Mouse (Mus musculus): ENCODE results near the gene Gm20517. TPM values are rescaled to one million over a fixed set of nuclear protein-coding genes. Genes with fewer than 3 reads are reported as not detected.
A peak's percentile ranks its signal among the peaks of the same experiment; 100 is the strongest.
"Not testable (repeated sequence)": the region's sequence is repeated elsewhere in the genome, so short reads cannot be mapped to it uniquely, and the experiment has no call there.

Gm20517 gene
- polyA plus RNA-seq, 1 experiment = 11.9 TPM

DNA sequence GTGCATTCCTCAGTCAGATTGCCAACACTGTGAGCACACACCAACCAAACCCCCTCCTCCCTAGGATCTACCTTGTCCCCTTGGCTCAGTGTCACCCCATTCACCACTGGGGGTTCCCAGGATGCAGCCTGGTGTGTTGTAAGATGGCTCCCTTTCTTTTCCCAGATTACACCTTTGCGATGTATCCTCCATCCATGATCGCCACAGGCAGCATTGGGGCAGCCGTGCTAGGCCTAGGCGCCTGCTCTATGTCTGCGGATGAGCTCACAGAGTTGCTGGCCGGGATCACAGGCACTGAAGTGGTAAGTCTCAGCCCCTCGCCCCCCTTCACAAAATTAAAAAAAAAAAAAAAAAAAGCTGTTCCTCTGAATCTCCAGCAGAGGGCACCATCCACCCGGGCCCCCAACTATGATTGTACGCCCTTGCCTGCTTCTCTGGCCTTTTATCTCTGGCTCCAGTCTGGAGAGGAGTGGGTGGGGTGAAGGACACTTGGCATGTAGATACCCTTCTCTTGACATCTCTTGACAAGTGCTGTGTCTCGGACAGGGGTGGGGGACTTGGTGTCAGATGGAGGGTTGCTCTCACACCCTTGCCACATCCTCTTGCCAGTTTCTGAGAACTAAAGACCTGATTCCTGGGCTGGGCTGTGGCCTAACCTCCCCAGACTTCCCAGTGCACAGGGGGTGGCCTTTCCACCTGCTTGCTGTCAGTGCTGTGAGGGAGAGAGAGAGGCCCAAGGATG, 13.4 kb upstream of the Gm20517 start:
- Histone ChIP-seq H3K4me1 (ENCODE audit: control insufficient read depth, insufficient read depth, low read length) (peaks cover 6% of the 10 kb centered on the region), H3K9me3 (replicated peaks; ENCODE audit: control insufficient read depth, insufficient read depth, low read length, poor library complexity, severe bottlenecking) (no peaks in the 10 kb centered on the region), H3K36me3 (ENCODE audit: control insufficient read depth, insufficient read depth, low read length, poor library complexity, severe bottlenecking) (peaks cover 30% of the 10 kb centered on the region), H3K27ac (ENCODE audit: insufficient read depth, low read length) (peak overlapping the region; percentile 69), H3K27me3 (ENCODE audit: control insufficient read depth, insufficient read depth, low read length, poor library complexity, severe bottlenecking) (no peaks in the 10 kb centered on the region), H3K4me3 (ENCODE audit: low read depth, low read length) (no peak overlapping the region), H3K9ac (ENCODE audit: low read depth, poor library complexity, severe bottlenecking) (peak overlapping the region; percentile 23; the same call in 1 of the 2 replicates)
- TF ChIP-seq CTCF (IDR thresholded peaks at IDR 0.05; ENCODE audit: low read depth, low read length) = peak; percentile 58
- TF ChIP-seq POLR2A (IDR thresholded peaks at IDR 0.05; ENCODE audit: insufficient read depth, low read length) = no peak
- TF ChIP-seq EP300 (IDR thresholded peaks at IDR 0.05; ENCODE audit: insufficient read depth, low read depth, low read length) = no peak

GRCm38 (mm10) chr17:47598580-47599304, 12.6 kb upstream of the Gm20517 start:
- Histone ChIP-seq H3K36me3 (ENCODE audit: control insufficient read depth, insufficient read depth, low read length, poor library complexity, severe bottlenecking) (peaks cover 32% of the 10 kb centered on the region), H3K27ac (ENCODE audit: insufficient read depth, low read length) (peak overlapping the region; percentile 49)
- not testable (repeated sequence) for H3K9ac ChIP-seq (ENCODE audit: low read depth, poor library complexity, severe bottlenecking); H3K4me3 ChIP-seq (ENCODE audit: low read depth, low read length); H3K9me3 ChIP-seq (replicated peaks; ENCODE audit: control insufficient read depth, insufficient read depth, low read length, poor library complexity, severe bottlenecking); H3K4me1 ChIP-seq (ENCODE audit: control insufficient read depth, insufficient read depth, low read length); H3K27me3 ChIP-seq (ENCODE audit: control insufficient read depth, insufficient read depth, low read length, poor library complexity, severe bottlenecking)

DNA sequence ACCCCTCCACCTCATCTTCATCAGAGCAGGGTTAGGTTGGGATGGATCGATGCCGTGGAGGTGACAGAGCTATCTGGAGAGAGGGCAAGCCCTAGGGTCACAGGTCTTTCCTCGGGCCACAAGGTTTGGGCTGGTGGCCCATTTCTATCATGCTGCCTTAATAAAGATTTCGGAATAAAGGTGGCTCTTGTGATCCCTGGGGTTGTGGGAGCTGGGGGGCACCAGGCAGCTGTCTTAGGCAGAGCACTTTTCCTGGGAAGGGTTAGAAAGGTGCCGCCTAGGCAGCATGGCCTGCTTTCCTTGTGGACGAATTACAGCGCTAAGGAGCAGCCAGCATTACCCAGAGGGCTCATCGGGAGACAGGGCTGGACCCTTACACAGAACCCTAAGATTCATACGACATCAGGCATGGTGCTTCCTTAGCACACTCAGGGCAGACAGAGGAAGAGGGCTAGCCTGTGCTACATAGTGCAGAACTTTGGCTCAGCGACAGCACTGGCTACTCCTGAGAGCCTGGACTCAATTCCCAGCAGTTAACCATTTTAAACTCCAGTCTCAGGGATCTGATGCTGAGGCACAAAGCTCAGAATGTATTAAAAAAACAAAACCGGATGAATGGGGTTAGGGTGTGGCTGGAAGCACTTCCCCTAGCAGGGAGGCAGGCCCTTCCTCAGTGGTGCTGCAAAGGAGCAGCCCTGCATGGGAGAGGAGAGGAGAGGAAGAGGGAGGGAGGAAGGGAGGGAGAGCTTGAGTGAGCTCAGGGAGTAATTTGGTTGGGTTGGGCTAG, 11.7 kb upstream of the Gm20517 start:
- Histone ChIP-seq H3K4me1 (ENCODE audit: control insufficient read depth, insufficient read depth, low read length) (peaks cover 6% of the 10 kb centered on the region), H3K4me3 (ENCODE audit: low read depth, low read length) (no peak overlapping the region), H3K9ac (ENCODE audit: low read depth, poor library complexity, severe bottlenecking) (no peak overlapping the region), H3K27ac (ENCODE audit: insufficient read depth, low read length) (peak overlapping the region; percentile 49), H3K9me3 (replicated peaks; ENCODE audit: control insufficient read depth, insufficient read depth, low read length, poor library complexity, severe bottlenecking) (no peaks in the 10 kb centered on the region), H3K27me3 (ENCODE audit: control insufficient read depth, insufficient read depth, low read length, poor library complexity, severe bottlenecking) (no peaks in the 10 kb centered on the region), H3K36me3 (ENCODE audit: control insufficient read depth, insufficient read depth, low read length, poor library complexity, severe bottlenecking) (peaks cover 41% of the 10 kb centered on the region)
- TF ChIP-seq POLR2A (IDR thresholded peaks at IDR 0.05; ENCODE audit: insufficient read depth, low read length) (no peak), CTCF (IDR thresholded peaks at IDR 0.05; ENCODE audit: low read depth, low read length) (no peak), EP300 (IDR thresholded peaks at IDR 0.05; ENCODE audit: insufficient read depth, low read depth, low read length) (peak; percentile 64; the same call in 1 of the 2 replicates)

DNA sequence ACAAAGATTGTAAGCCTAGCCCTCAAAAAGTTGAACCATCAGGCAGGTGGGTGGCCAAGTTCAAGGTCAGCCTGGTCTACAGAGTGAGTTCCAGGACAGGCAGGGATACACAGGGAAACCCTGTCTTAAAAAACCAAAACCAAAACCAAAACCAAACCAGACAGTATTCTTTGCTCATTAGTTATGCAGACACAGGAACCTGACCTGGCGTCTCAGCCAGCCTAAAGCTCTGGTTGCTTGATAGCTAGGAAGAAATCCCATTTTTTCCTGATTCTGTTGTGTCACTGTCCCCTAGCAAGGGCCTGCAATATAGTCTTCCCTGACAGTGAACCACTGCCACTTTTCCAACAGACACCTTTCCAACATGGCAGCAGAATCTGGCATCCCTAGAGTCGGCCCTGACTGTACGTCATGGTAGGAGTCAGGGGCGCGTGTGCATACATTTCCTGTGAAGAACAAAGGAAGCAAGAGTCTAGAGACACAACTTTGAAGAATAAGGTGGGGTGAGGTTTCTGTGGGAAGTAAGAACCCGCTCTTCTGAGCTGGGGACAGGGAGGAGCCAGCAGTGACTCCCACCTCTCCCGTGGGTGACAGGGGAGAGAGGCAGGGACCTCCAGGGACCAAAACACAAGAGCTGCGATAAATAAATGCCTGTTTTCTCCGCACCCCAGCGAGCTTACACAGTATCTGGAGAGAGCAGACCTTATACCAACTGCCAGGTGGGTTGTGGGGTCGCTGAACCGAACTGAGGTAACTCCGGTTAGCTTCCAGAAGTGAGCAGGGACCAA, 10.6 kb upstream of the Gm20517 start:
- peaks cover 47% of the 10 kb centered on the region for H3K36me3 ChIP-seq (ENCODE audit: control insufficient read depth, insufficient read depth, low read length, poor library complexity, severe bottlenecking)
- no peak overlapping the region; the same call in 1 of the 2 replicates for H3K4me3 ChIP-seq (ENCODE audit: low read depth, low read length)
- peaks cover 6% of the 10 kb centered on the region for H3K4me1 ChIP-seq (ENCODE audit: control insufficient read depth, insufficient read depth, low read length)
- H3K9me3 ChIP-seq (replicated peaks; ENCODE audit: control insufficient read depth, insufficient read depth, low read length, poor library complexity, severe bottlenecking) = no peaks in the 10 kb centered on the region
- no peak for TF ChIP-seq POLR2A (IDR thresholded peaks at IDR 0.05; ENCODE audit: insufficient read depth, low read length)
- TF ChIP-seq CTCF (IDR thresholded peaks at IDR 0.05; ENCODE audit: low read depth, low read length) = no peak
- TF ChIP-seq EP300 (IDR thresholded peaks at IDR 0.05; ENCODE audit: insufficient read depth, low read depth, low read length) = no peak
- H3K27me3 ChIP-seq (ENCODE audit: control insufficient read depth, insufficient read depth, low read length, poor library complexity, severe bottlenecking) = no peaks in the 10 kb centered on the region
- no peak overlapping the region for H3K9ac ChIP-seq (ENCODE audit: low read depth, poor library complexity, severe bottlenecking)
- peak overlapping the region; percentile 37 for H3K27ac ChIP-seq (ENCODE audit: insufficient read depth, low read length)

GRCm38 (mm10) chr17:47601389-47601755, 10.0 kb upstream of the Gm20517 start:
- no peaks in the 10 kb centered on the region for H3K27me3 ChIP-seq (ENCODE audit: control insufficient read depth, insufficient read depth, low read length, poor library complexity, severe bottlenecking)
- peak overlapping the region; percentile 11; the same call in 1 of the 2 replicates for H3K4me3 ChIP-seq (ENCODE audit: low read depth, low read length)
- H3K9me3 ChIP-seq (replicated peaks; ENCODE audit: control insufficient read depth, insufficient read depth, low read length, poor library complexity, severe bottlenecking) = no peaks in the 10 kb centered on the region
- peak overlapping the region; percentile 37 for H3K27ac ChIP-seq (ENCODE audit: insufficient read depth, low read length)
- peaks cover 6% of the 10 kb centered on the region for H3K4me1 ChIP-seq (ENCODE audit: control insufficient read depth, insufficient read depth, low read length)
- peaks cover 47% of the 10 kb centered on the region for H3K36me3 ChIP-seq (ENCODE audit: control insufficient read depth, insufficient read depth, low read length, poor library complexity, severe bottlenecking)
- H3K9ac ChIP-seq (ENCODE audit: low read depth, poor library complexity, severe bottlenecking) = no peak overlapping the region
- TF ChIP-seq POLR2A (IDR thresholded peaks at IDR 0.05; ENCODE audit: insufficient read depth, low read length) (no peak), EP300 (IDR thresholded peaks at IDR 0.05; ENCODE audit: insufficient read depth, low read depth, low read length) (no peak), CTCF (IDR thresholded peaks at IDR 0.05; ENCODE audit: low read depth, low read length) (no peak)
